Mouse (Mus musculus): ENCODE data around the gene Asb9.

DNA sequence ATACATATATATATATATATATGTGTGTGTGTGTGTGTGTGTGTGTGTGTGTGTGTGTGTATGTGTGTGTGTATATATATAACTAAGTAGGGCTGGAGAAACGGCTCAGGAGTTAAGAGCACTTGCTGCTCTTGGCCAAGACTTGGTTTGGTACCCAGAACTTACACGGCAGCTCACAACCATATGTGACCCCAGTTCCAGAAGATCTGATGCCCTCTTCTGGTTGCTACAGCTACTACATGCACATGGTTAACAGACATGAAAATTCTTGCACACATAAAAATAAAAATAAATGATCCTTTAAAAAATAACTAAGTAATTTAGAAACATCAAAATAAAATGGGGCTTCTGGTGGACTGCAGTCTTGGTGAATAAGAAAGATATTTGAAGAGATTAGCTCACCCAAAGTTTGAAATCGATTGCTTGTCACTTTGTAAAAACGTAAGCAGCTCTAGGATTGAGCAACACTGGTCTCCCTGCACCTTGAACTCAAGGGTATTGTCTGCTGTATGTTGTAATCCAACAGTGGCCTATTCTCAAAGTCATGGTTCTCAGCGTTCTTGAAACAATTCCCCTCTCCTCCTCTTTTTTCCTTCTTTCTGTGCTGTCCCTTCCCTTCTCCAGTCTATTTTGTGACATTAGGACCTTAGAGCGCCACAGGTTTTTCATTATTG, 46.8 kb upstream of the Asb9 start:
- peak; percentile 25; the same call in 1 of the 2 replicates for TF ChIP-seq CTCF (IDR thresholded peaks at IDR 0.05)
- TF ChIP-seq EP300 (IDR thresholded peaks at IDR 0.05), result no peak

Measured in lung, postnatal 0 days (tissue).